Mouse (Mus musculus): Measurements from ENCODE around the gene Rfxap.

Gene Rfxap

DNA sequence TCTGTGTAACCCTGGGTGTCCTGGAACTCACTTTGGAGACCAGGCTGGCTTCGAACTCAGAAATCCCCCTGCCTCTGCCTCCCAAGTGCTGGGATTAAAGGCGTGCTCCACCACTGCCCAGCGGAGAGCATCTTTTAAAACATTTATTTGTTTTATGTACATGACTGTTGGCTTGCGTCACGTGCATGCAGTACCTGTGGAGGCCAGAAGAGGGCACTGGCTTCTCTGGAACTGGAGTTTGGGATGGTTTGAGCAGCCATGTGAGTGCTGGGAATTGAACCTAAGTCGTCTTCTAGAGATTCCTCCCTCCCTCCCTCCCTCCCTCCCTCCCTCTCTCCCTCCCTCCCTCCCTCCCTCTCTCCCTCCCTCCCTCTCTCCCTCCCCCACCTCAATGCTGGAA is 42.1 kb downstream of the Rfxap start:
- DNase-seq: peak; percentile 26

DNA sequence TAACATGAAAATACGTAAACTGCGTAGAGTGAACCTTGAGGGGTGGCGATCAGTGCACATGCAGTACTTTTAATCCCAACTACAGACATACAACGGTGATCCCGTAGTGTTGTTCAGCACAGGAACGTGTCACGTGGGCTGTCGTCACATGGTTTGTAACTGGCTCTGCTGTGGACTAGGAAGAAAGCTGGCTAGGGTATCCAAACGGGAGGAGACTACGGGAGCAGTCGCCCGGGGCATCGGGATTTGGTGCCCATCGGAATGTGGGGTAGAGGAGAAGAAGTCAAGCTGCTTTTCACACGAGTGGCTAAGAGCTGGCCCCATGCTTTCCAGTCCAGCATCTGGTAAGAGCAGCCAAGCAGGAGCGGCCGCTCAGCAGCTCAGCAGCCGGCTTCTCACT is 43.2 kb downstream of the Rfxap start:
- DNase-seq: no peak

GRCm38 (mm10) chr3:54761258-54761657 is 46.3 kb downstream of the Rfxap start:
- DNase-seq: no peak

DNA sequence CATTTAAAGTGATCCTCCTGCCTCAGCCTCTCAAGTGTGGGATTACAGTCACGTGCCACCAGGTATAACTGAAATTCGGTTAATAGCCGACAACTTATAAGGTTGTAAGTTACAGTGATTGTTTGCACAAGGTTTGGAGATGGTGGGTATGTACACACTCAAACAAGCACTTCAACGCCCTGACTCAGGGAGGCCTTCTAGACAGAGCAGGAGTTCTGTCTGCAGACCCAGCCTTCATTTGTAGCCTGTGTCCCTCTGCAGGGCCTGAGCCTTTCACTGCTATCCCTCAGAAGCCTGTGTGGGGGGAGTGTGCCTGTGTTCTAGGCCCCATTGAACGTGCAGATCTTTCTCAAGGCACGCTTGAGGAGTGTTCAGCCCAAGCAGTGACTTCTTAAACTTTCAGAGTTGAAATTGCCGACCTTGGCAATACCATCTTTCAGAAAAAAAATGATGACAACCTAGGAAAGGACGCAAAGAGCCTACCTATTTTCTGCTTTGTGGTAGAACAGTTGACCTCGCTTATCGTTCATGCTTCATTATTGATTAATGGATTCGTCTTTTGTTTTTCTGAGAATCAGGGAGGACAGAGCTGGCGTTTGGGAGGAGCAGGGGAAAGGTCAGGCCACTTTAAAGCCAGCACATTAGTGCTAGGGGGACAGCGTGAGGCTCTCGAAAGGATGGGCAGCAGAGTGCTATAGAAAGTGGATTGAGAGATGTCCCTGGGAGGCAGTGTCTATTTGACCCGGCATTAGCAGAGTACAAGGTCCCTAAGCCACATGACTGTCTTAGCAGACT is 47.1 kb downstream of the Rfxap start:
- no peak for DNase-seq

DNA sequence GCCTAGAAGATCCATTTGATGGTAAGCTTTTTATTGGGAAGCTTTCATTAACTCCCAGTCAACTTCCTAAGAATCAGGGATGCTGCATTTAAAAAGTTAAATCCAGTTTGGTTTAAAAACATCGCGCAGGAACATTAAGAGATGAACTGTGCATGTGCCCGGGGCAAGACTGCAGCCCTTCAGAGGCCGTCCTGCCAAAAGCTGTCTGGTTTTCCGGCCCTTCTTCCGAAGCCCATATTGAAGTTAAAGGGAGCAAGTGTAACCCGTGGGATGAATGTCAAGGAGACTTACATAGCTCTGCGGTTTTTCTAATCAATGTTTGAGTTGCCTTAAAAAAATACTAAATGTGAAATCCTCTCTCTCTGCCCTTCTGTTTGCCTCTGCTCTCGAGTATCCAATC is 48.4 kb downstream of the Rfxap start:
- no peak for DNase-seq

GRCm38 (mm10) chr3:54757446-54757845 is 50.1 kb downstream of the Rfxap start:
- DNase-seq: no peak

GRCm38 (mm10) chr3:54756058-54756457 is 51.5 kb downstream of the Rfxap start:
- no peak for DNase-seq

DNA sequence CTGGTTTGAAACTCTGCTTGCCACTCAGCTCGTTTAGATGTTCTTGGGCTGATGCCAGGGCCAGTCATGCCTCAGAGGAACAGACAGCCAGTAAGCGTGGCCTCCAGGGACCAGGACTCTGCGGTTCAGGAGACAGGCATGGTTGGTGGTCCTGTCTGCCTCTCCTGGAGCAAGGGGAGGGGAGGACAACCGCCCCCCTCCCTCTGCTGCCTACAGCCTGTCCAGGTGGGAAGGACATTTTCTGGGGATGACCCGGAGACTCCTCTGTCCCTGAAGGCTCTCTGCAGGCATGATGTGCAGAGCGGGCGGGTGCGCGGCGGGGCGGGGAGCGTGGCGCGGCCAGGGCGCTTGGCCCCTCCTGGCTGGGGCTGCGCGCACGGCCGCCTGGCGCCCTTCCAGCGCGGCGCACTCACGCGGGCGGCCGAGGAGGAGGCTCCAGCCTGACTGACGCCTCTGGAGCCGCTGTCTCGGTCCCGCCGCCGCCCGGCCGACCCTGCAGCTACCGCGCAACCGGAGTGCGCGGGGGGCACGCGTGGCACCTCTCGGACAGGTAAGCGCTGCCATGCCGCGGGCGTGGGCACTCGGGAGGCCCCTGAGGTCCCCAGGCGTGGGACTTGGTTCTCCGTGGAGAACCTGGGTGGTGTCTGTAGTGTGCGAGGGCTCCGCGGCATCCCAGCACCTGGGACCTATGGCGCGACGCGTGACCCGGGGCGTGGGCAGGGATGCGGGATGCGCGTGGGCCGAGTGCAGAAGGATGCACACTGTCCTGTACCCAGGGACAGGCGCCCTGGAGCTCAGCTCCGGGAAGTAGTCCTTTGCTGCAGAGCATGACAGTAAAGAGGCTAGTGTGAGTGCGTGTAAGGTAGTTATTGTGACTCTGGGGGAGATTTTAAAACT is 52.2 kb downstream of the Rfxap start, which contains the start of gene Smad9:
Gene Smad9, plus strand, starts transcription at position 438 of the 897 bp plus-strand sequence.
- no peak for DNase-seq

DNA sequence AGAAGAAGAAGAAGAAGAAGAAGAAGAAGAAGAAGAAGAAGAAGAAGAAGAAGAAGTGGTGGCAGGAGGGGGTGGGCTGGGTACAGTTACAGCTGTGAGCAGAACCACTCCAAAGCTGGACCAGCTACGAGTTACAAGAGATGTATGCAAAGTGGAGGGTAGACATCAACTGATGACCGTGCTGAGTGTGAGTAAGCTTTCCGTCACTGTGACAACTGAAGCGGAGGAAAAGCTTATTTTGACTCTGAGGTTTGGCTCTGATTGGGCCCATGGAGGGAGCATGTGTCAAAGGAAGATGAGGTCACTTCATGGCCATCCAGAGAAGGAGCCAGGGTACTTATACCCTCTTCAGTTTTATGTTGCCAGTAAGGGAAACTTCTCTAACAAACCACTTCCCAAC is 54.2 kb downstream of the Rfxap start:
- no peak for DNase-seq

Measured in thymus, postnatal 14 days (tissue).